Mouse (Mus musculus) right cerebral cortex, postnatal 4 days (tissue): Measurements from ENCODE around the gene Wdr66.
A peak's percentile ranks its signal among the peaks of the same experiment; 100 is the strongest.

Source experiments
- DNase-seq: peaks from one replicate; pipeline ENCODE4 v3.0.0-alpha.2; 2022

Wdr66 gene

GRCm38 (mm10) chr5:123362911-123363310, 111.0 kb downstream of the Wdr66 start:
- no peak for DNase-seq

DNA sequence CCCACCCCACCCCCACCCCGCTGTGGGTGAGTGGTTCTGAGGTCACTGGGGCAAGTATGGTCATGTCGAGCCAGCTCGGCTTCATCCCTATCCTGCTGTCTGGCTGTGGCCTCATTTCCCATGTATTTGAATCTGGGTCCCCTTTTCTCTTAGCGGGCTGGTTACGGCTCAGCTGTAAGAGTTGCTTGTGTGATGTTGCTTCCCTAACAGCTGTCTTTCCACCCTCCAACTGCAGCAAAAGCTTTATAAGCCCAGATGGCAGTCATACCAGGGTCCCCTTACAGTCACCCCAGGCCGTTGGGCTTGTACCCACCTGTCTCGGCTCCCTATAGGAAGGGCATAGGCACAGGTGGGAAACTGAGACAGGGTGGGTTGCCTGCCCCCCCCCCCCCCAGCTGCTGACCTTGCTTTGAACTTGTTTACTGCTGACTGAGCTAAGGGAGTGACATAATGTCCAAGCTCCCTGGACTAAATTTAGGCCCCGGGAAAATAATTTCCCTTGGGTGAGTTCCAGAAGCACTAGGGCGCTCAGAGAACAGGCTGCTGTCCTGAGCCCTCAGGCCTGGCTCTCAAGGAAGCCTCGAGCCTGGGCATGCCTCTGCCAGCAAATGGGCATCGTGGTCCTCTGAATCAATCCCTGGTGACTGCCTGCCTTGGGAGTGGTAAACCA, 112.5 kb downstream of the Wdr66 start:
- no peak for DNase-seq

DNA sequence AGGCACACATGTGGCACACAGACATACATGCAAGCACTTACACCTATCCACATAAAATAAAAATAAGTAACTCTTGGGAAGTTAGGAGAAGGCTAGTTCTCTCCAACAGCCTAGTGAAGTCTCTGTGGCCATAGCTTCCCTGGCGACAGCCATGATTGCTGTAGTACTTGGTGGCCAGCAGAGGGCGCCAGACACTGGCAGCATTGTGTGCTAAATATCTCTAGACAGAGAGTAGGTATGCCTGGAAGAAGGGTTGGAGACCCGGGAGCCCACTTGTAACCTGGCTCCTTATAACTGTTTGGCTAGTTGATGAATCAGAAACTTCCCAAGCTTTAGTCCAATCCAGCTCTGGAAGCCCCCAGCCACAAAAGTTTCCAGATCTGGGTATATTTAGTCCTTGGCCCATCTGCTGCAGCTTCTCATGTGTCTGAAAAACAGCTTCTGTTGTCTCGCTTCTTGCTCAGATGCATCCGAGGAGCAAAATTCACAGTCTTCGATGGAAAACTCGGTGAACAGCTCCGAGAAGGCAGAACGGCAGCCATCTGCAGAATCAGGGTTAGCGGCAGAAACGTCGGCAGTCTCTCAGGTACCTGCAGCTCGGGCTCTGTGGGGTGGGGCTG, 117.1 kb downstream of the Wdr66 start:
- peak; percentile 57 for DNase-seq

GRCm38 (mm10) chr5:123370049-123370448, 118.1 kb downstream of the Wdr66 start:
- DNase-seq = no peak

- DNase-seq = no peak
Observed at GRCm38 (mm10) chr5:123375262-123375661, 123.4 kb downstream of the Wdr66 start.

- DNase-seq = no peak
Observed at GRCm38 (mm10) chr5:123375793-123376452, 124.0 kb downstream of the Wdr66 start.

DNA sequence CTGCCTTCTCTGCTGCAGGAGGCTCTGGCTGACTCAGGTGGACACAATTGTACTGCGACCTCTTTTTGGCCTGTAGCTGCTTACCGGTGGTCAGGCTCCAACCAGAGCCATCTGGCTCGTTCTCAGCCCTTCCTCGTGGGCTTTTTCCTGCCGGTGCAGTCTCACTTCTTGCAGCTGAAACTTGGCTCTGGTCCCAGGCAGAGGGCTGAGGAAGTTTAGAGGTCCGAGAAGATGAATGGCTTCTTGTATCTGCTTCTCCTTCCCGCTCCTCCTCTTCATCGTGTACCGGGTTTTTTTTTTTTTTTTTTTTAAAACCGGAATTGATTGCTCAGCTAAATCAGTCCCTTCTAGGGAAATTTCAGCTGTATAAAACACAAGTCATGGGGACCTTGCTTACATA, 124.7 kb downstream of the Wdr66 start:
- DNase-seq = peak; percentile 70
